Mouse (Mus musculus): ENCODE measurements around the gene Pter. TPM values are rescaled to one million over a fixed set of nuclear protein-coding genes. Genes with fewer than 3 reads are reported as not detected.
A peak's percentile ranks its signal among the peaks of the same experiment; 100 is the strongest.

Pter gene
- polyA plus RNA-seq, 1 experiment: 4.3 TPM

- DNase-seq (ENCODE audit: low read depth): peak; percentile 29
- no peak for TF ChIP-seq CTCF (IDR thresholded peaks at IDR 0.05; ENCODE audit: borderline replicate concordance, extremely low read depth, insufficient read depth, insufficient read length)
- no peak for TF ChIP-seq POLR2A (IDR thresholded peaks at IDR 0.05; ENCODE audit: borderline replicate concordance, extremely low read depth, insufficient read depth, insufficient read length, poor library complexity, severe bottlenecking)
Observed at GRCm38 (mm10) chr2:13009261-13009972, 85.6 kb downstream of the Pter start.

DNA sequence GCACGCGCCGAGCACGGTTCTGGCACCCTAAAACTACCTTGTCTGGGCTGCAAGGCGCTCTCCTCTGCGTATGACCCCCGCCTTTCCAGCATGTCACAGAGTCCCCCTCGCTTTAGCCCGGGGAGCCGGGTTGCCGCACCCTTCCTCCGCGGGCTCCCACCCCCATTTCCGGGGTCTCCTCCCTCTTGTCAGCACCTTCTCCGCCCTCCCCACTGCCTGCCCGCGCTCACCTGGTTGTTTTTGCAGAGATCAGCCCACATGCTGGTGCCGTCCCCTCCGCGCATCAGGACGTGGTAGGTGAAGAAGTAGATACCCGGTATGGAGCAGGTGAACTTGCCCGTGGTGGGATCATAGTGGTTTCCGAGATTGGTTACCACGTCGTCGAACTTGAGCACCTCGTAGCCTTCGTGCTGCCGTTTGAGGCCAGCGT, 86.2 kb downstream of the Pter start:
- no peak for TF ChIP-seq CTCF (IDR thresholded peaks at IDR 0.05; ENCODE audit: borderline replicate concordance, extremely low read depth, insufficient read depth, insufficient read length)
- TF ChIP-seq POLR2A (IDR thresholded peaks at IDR 0.05; ENCODE audit: borderline replicate concordance, extremely low read depth, insufficient read depth, insufficient read length, poor library complexity, severe bottlenecking): no peak
- DNase-seq (ENCODE audit: low read depth): peak; percentile 26

DNA sequence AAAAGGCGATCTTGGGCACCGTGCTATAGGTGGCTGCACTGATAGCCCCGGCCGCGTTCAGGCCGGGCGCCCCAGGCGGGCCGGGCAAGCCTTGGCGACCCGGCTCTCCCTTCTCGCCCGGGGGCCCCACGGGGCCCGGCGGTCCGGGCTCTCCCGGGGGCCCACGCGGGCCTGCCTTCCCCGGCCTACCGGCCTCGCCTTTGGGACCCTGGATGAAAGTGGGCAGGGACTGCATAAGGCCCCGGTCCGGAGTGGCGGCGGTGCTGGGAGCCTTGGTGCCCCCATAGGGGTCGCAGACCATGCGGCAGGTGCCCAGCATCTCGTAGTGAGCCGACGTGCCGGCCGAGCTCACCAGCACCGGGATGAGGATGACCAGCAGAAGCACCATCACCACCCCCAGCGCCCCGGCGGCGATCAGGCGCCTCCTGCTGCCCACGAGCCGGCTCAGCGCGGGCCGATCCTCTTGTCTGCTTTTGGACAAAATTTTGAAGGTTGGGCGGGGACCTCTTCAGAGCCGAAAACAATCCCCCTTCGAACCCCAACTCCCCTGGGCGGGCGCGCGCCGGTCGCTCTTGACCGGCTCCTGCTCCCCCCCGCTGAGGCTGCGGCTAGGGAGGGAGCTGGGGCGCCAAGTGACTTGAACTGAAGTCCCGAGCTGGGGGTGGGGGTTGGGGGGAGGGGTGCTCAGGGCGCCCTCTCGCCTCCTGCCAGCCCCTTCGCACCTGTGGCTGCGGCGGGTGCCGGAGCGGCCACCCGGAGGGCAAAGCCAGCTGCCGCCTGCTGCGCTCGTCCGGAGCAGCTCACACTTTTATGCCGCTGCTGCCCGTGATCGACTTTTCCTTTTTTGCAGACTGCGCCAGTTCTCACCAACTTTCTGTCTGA, 86.9 kb downstream of the Pter start:
- peak; percentile 57 for DNase-seq (ENCODE audit: low read depth)
- peak; percentile 21; the same call in 1 of the 2 replicates for TF ChIP-seq CTCF (IDR thresholded peaks at IDR 0.05; ENCODE audit: borderline replicate concordance, extremely low read depth, insufficient read depth, insufficient read length)
- TF ChIP-seq POLR2A (IDR thresholded peaks at IDR 0.05; ENCODE audit: borderline replicate concordance, extremely low read depth, insufficient read depth, insufficient read length, poor library complexity, severe bottlenecking): no peak

DNA sequence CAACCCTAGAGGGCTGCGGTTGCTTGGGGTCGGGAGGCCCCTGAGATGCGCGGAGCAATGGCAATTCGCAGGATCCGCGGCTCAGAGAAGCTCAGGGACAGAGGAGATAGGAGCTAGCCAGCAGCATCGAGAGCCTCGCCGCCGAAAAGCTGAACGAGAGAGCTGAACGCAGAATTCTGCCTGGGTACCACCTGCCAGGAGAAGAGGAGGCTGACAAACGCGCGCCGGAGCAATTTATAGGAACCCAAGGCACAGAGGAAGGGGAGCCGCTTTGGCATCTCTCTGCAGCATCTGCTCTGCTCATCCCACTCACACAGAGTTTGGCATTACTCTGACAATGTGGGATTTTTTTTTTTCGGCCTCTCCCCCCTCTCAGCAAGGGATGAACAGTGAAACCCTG, 87.6 kb downstream of the Pter start, which contains the start of gene C1ql3:
C1ql3 (minus strand) TSS at position 335 of the 400 bp plus-strand sequence.
- DNase-seq (ENCODE audit: low read depth): peak; percentile 80
- no peak for TF ChIP-seq POLR2A (IDR thresholded peaks at IDR 0.05; ENCODE audit: borderline replicate concordance, extremely low read depth, insufficient read depth, insufficient read length, poor library complexity, severe bottlenecking)

DNA sequence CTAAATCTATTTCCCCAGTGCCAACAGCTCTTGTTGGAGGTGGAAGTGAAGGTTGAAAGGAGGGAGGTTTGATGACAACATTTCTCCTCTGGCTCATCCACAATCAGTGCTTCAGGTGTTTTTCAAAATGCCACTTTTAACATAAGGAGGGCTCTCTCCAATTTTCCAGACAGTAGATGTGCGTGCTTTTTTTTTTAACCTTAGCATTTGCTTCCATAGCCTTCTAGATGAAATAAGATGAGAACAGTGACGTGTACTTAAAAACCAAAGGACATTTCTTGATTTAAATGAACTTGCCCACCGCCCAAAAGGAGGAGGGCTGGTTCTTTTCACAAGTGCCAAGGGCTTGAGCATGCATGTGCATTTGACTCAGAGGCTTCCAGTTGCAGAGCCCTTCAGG, 88.1 kb downstream of the Pter start:
- TF ChIP-seq POLR2A (IDR thresholded peaks at IDR 0.05; ENCODE audit: borderline replicate concordance, extremely low read depth, insufficient read depth, insufficient read length, poor library complexity, severe bottlenecking): no peak
- TF ChIP-seq CTCF (IDR thresholded peaks at IDR 0.05; ENCODE audit: borderline replicate concordance, extremely low read depth, insufficient read depth, insufficient read length): no peak
- peak; percentile 18 for DNase-seq (ENCODE audit: low read depth)

DNA sequence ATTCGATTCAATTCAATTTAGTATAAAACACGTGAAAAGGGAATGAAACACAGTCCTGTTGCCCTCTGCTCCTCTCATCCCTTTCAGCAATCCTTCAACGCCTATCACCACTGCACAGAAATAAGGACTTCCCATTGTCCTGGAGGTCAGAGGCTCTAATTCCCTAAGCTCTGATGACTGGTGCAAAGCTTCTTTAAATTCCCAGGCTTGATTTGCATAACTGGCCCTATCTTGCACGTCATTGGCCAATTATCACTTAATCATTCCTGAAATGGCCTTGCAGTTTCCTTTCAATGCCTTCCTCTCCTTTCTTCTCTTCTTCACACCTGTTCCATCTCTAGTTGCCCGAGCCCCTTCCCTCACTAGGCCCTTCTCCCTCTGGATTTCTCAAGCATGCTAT, 94.5 kb downstream of the Pter start:
- TF ChIP-seq CTCF (IDR thresholded peaks at IDR 0.05; ENCODE audit: borderline replicate concordance, extremely low read depth, insufficient read depth, insufficient read length) (no peak), POLR2A (IDR thresholded peaks at IDR 0.05; ENCODE audit: borderline replicate concordance, extremely low read depth, insufficient read depth, insufficient read length, poor library complexity, severe bottlenecking) (no peak)
- DNase-seq (ENCODE audit: low read depth): peak; percentile 7

- TF ChIP-seq CTCF (IDR thresholded peaks at IDR 0.05; ENCODE audit: borderline replicate concordance, extremely low read depth, insufficient read depth, insufficient read length) (no peak), POLR2A (IDR thresholded peaks at IDR 0.05; ENCODE audit: borderline replicate concordance, extremely low read depth, insufficient read depth, insufficient read length, poor library complexity, severe bottlenecking) (no peak)
- peak; percentile 65 for DNase-seq (ENCODE audit: low read depth)
Observed at GRCm38 (mm10) chr2:13018861-13019260, 95.0 kb downstream of the Pter start.

- DNase-seq (ENCODE audit: low read depth): peak; percentile 34
- no peak for TF ChIP-seq POLR2A (IDR thresholded peaks at IDR 0.05; ENCODE audit: borderline replicate concordance, extremely low read depth, insufficient read depth, insufficient read length, poor library complexity, severe bottlenecking)
- no peak for TF ChIP-seq CTCF (IDR thresholded peaks at IDR 0.05; ENCODE audit: borderline replicate concordance, extremely low read depth, insufficient read depth, insufficient read length)
Observed at GRCm38 (mm10) chr2:13038772-13039171, 114.9 kb downstream of the Pter start.

- DNase-seq (ENCODE audit: low read depth): no peak
- no peak for TF ChIP-seq POLR2A (IDR thresholded peaks at IDR 0.05; ENCODE audit: borderline replicate concordance, extremely low read depth, insufficient read depth, insufficient read length, poor library complexity, severe bottlenecking)
- no peak for TF ChIP-seq CTCF (IDR thresholded peaks at IDR 0.05; ENCODE audit: borderline replicate concordance, extremely low read depth, insufficient read depth, insufficient read length)
Observed at GRCm38 (mm10) chr2:13039785-13040184, 115.9 kb downstream of the Pter start.

DNA sequence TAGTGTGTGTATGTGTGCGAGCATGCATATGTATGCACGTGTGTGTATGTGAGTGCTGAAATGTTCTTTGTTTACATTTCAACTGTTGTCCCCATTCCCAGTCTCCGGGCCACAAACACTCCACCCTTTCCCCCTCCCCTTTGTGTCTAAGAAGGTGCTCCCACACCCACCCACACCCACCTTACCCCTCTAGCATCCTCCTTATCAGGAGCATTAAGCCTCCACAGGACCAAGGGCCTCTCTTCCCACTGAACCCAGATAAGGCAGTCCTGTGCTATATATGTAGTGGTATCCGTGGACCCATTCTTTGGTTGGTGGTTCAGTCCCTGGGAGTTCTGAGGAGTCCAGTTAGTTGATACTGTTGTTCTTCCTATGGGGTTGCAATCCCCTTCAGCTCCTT, 120.7 kb downstream of the Pter start:
- no peak for TF ChIP-seq POLR2A (IDR thresholded peaks at IDR 0.05; ENCODE audit: borderline replicate concordance, extremely low read depth, insufficient read depth, insufficient read length, poor library complexity, severe bottlenecking)
- no peak for TF ChIP-seq CTCF (IDR thresholded peaks at IDR 0.05; ENCODE audit: borderline replicate concordance, extremely low read depth, insufficient read depth, insufficient read length)
- no peak for DNase-seq (ENCODE audit: low read depth)

DNA sequence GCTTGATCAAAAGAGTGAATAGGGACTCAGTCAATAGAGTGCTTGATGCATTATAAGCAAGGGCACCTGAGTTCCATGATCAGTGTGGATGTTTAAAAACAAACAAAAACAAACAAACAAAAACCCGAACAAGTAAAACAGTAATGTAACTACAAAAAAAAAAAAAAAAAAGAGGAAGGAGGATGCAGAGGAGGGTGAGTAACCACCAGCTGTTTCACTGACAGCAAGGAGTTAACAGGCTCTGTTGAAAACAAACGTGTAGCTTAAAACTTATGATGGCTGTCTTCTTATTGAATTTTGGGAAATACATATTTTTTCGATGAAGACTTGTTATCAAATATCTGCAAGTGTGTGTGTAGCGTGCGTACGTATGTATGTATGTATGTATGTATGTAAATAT, 124.8 kb downstream of the Pter start:
- TF ChIP-seq CTCF (IDR thresholded peaks at IDR 0.05; ENCODE audit: borderline replicate concordance, extremely low read depth, insufficient read depth, insufficient read length) (no peak), POLR2A (IDR thresholded peaks at IDR 0.05; ENCODE audit: borderline replicate concordance, extremely low read depth, insufficient read depth, insufficient read length, poor library complexity, severe bottlenecking) (no peak)
- DNase-seq (ENCODE audit: low read depth): no peak

Other genes starting within 250 kb of the Pter start
- 4.1 and 6.1 TPM in 2 replicates for gene C1ql3, start 87.8 kb downstream of the Pter start, polyA plus RNA-seq (2012; rRNA removed)